Mouse (Mus musculus) embryonic facial prominence, embryonic 15.5 days (tissue): ENCODE data around the gene Csnk2b. TPM values are rescaled to one million over a fixed set of nuclear protein-coding genes. Genes with fewer than 3 reads are reported as not detected.

ENCODE experiments used
- ATAC-seq: fragments of 200-750 bp; cut with Nextera tagmentation; 2 replicates; pipeline ENCODE4 v1.8.0; 2017; ENCODE audit warnings: low read depth, moderate TSS enrichment; ENCODE audit not compliant: insufficient number of reproducible peaks, low FRiP score, low TSS enrichment
- H3K27ac ChIP-seq: fragments of 300-500 bp; sonication (generic); replicated peaks from 2 replicates; pipeline ENCODE4 v1.5.1; 2015; ENCODE audit warnings: mild to moderate bottlenecking, inconsistent platforms
- H3K27me3 ChIP-seq: fragments of 300-500 bp; sonication (generic); 2 replicates; pipeline ENCODE4 v1.6.1; 2015; ENCODE audit warnings: inconsistent platforms
- H3K36me3 ChIP-seq: fragments of 300-500 bp; sonication (generic); 2 replicates; pipeline ENCODE4 v1.6.1; 2015; ENCODE audit warnings: mild to moderate bottlenecking, inconsistent platforms
- H3K4me1 ChIP-seq: fragments of 300-500 bp; sonication (generic); 2 replicates; pipeline ENCODE4 v1.6.1; 2015; ENCODE audit warnings: inconsistent platforms
- H3K4me2 ChIP-seq: fragments of 300-500 bp; sonication (generic); replicated peaks from 2 replicates; pipeline ENCODE4 v1.6.1; 2015; ENCODE audit warnings: mild to moderate bottlenecking, inconsistent platforms
- H3K4me3 ChIP-seq: fragments of 300-500 bp; sonication (generic); replicated peaks from 2 replicates; pipeline ENCODE4 v1.5.1; 2015; ENCODE audit warnings: mild to moderate bottlenecking, inconsistent platforms
- H3K9ac ChIP-seq: fragments of 300-500 bp; sonication (generic); 2 replicates; pipeline ENCODE4 v1.6.1; 2015; ENCODE audit warnings: inconsistent platforms
- H3K9me3 ChIP-seq: fragments of 300-500 bp; sonication (generic); replicated peaks from 2 replicates; pipeline ENCODE4 v1.6.1; 2016; ENCODE audit warnings: inconsistent platforms
- WGBS: fragments of 180-500 bp; shearing (Covaris S2); methylation state at CpG from one replicate; pipeline ENCODE4 v1.1.7; 2015; 5-methylcytosine and 5-hydroxymethylcytosine counted together
- polyA plus RNA-seq: library from polyadenylated mRNA; unstranded; fragments of >200 nt; fragmentation: Nextera tagmentation; extraction: Ambion mirVana; gene quantifications from 2 replicates; pipeline ENCODE4 v1.2.1, GENCODE M21; 2015

The Csnk2b gene
- polyA plus RNA-seq, 1 experiment from 2014 or later, result 278 TPM

GRCm38 (mm10) chr17:35161421-35161820 lies 39.6 kb upstream of the Csnk2b start:
- Histone ChIP-seq H3K4me3 (0 out of 2 replicates have a peak overlapping the region, but pooled peaks have one; percentile 100), H3K36me3 (peaks cover 60% of the 10 kb centered on the region), H3K27me3 (no peaks in the 10 kb centered on the region), H3K4me2 (no peak overlapping the region), H3K9ac (no peak overlapping the region), H3K4me1 (peaks cover 34% of the 10 kb centered on the region), H3K9me3 (no peaks in the 10 kb centered on the region), H3K27ac (no peak overlapping the region)
- ATAC-seq, result no peak
- 81% methylated on average over 11 of the region's 11 CpGs for WGBS

- no peak for ATAC-seq
- Histone ChIP-seq H3K27ac (no peak overlapping the region), H3K4me2 (no peak overlapping the region), H3K4me3 (no peak overlapping the region), H3K9ac (no peak overlapping the region), H3K27me3 (no peaks in the 10 kb centered on the region), H3K36me3 (peaks cover 78% of the 10 kb centered on the region), H3K9me3 (no peaks in the 10 kb centered on the region), H3K4me1 (peaks cover 28% of the 10 kb centered on the region)
- WGBS, result 81% methylated on average over 7 of the region's 7 CpGs
Measured at GRCm38 (mm10) chr17:35159638-35160037, 37.8 kb upstream of the Csnk2b start.

GRCm38 (mm10) chr17:35158850-35159593 lies 37.2 kb upstream of the Csnk2b start:
- Histone ChIP-seq H3K4me2 (no peak overlapping the region), H3K27ac (no peak overlapping the region), H3K4me3 (no peak overlapping the region), H3K27me3 (no peaks in the 10 kb centered on the region), H3K4me1 (peaks cover 32% of the 10 kb centered on the region), H3K9ac (no peak overlapping the region), H3K36me3 (peaks cover 84% of the 10 kb centered on the region), H3K9me3 (no peaks in the 10 kb centered on the region)
- ATAC-seq, result no peak
- WGBS, result 90% methylated on average over 16 of the region's 16 CpGs

- H3K4me2 ChIP-seq, result no peak overlapping the region
- H3K4me3 ChIP-seq, result no peak overlapping the region
- peaks cover 24% of the 10 kb centered on the region for H3K4me1 ChIP-seq
- no peak for ATAC-seq
- 88% methylated on average over 8 of the region's 8 CpGs for WGBS
- H3K36me3 ChIP-seq, result peaks cover 97% of the 10 kb centered on the region
- no peaks in the 10 kb centered on the region for H3K27me3 ChIP-seq
- H3K27ac ChIP-seq, result no peak overlapping the region
- no peak overlapping the region for H3K9ac ChIP-seq
- H3K9me3 ChIP-seq, result no peaks in the 10 kb centered on the region
Measured at GRCm38 (mm10) chr17:35157661-35158175, 35.9 kb upstream of the Csnk2b start.

GRCm38 (mm10) chr17:35157254-35157653 lies 35.4 kb upstream of the Csnk2b start:
- Histone ChIP-seq H3K27me3 (no peaks in the 10 kb centered on the region), H3K9me3 (no peaks in the 10 kb centered on the region), H3K4me1 (peaks cover 20% of the 10 kb centered on the region), H3K4me3 (no peak overlapping the region), H3K27ac (no peak overlapping the region), H3K9ac (no peak overlapping the region), H3K36me3 (peaks cover 100% of the 10 kb centered on the region), H3K4me2 (no peak overlapping the region)
- 83% methylated on average over 8 of the region's 8 CpGs for WGBS
- no peak for ATAC-seq

- no peak for ATAC-seq
- Histone ChIP-seq H3K36me3 (peaks cover 100% of the 10 kb centered on the region), H3K9ac (no peak overlapping the region), H3K27ac (no peak overlapping the region), H3K4me1 (peaks cover 14% of the 10 kb centered on the region), H3K4me3 (no peak overlapping the region), H3K4me2 (no peak overlapping the region), H3K27me3 (no peaks in the 10 kb centered on the region), H3K9me3 (no peaks in the 10 kb centered on the region)
- 81% methylated on average over 33 of the region's 33 CpGs for WGBS
Measured at GRCm38 (mm10) chr17:35156461-35157200, 34.8 kb upstream of the Csnk2b start.

- Histone ChIP-seq H3K9me3 (no peaks in the 10 kb centered on the region), H3K9ac (no peak overlapping the region), H3K36me3 (peaks cover 98% of the 10 kb centered on the region), H3K4me1 (peaks cover 6% of the 10 kb centered on the region), H3K27ac (0 out of 2 replicates have a peak overlapping the region, but pooled peaks have one; percentile 9), H3K4me3 (no peak overlapping the region), H3K27me3 (no peaks in the 10 kb centered on the region), H3K4me2 (no peak overlapping the region)
- no peak for ATAC-seq
- 92% methylated on average over 12 of the region's 12 CpGs for WGBS
Measured at GRCm38 (mm10) chr17:35155451-35155850, 33.6 kb upstream of the Csnk2b start.

GRCm38 (mm10) chr17:35154616-35155015 lies 32.8 kb upstream of the Csnk2b start:
- Histone ChIP-seq H3K27me3 (no peaks in the 10 kb centered on the region), H3K36me3 (peaks cover 98% of the 10 kb centered on the region), H3K9me3 (no peaks in the 10 kb centered on the region), H3K9ac (no peak overlapping the region), H3K4me3 (no peak overlapping the region), H3K4me1 (peaks cover 6% of the 10 kb centered on the region), H3K27ac (peak overlapping the region; percentile 35; the same call in 1 of the 2 replicates), H3K4me2 (no peak overlapping the region)
- WGBS, result 77% methylated on average over 7 of the region's 7 CpGs
- no peak for ATAC-seq

GRCm38 (mm10) chr17:35153931-35154330 lies 32.1 kb upstream of the Csnk2b start:
- Histone ChIP-seq H3K36me3 (peaks cover 98% of the 10 kb centered on the region), H3K27me3 (no peaks in the 10 kb centered on the region), H3K4me1 (peaks cover 6% of the 10 kb centered on the region), H3K9ac (no peak overlapping the region), H3K27ac (peak overlapping the region; percentile 35; the same call in 1 of the 2 replicates), H3K9me3 (no peaks in the 10 kb centered on the region), H3K4me2 (no peak overlapping the region), H3K4me3 (no peak overlapping the region)
- ATAC-seq, result no peak
- 48% methylated on average over 4 of the region's 4 CpGs for WGBS

- no peak overlapping the region for H3K27ac ChIP-seq
- 90% methylated on average over 9 of the region's 9 CpGs for WGBS
- peaks cover 8% of the 10 kb centered on the region for H3K4me1 ChIP-seq
- no peaks in the 10 kb centered on the region for H3K27me3 ChIP-seq
- no peaks in the 10 kb centered on the region for H3K9me3 ChIP-seq
- no peak for ATAC-seq
- H3K4me2 ChIP-seq, result no peak overlapping the region
- no peak overlapping the region for H3K9ac ChIP-seq
- peaks cover 98% of the 10 kb centered on the region for H3K36me3 ChIP-seq
- no peak overlapping the region for H3K4me3 ChIP-seq
Measured at GRCm38 (mm10) chr17:35153077-35153476, 31.2 kb upstream of the Csnk2b start.

- Histone ChIP-seq H3K4me2 (no peak overlapping the region), H3K9ac (no peak overlapping the region), H3K4me3 (no peak overlapping the region), H3K9me3 (no peaks in the 10 kb centered on the region), H3K4me1 (peaks cover 8% of the 10 kb centered on the region), H3K27ac (no peak overlapping the region), H3K36me3 (peaks cover 97% of the 10 kb centered on the region), H3K27me3 (no peaks in the 10 kb centered on the region)
- ATAC-seq, result no peak
- 93% methylated on average over 4 of the region's 4 CpGs for WGBS
Measured at GRCm38 (mm10) chr17:35152121-35152520, 30.3 kb upstream of the Csnk2b start.
